ENCODE assay signal across 29 mouse cellular contexts in genomic region chr6:51603691-51604090, GRCm38 (mm10).
A peak's percentile ranks its signal among the peaks of the same experiment; 100 is the strongest.
DNase-seq lines count a peak whose midpoint lies in the region; ATAC-seq lines count a peak whose summit lies in the region.
"Had no signal": no experiment of that assay in that cellular context is flagged by ENCODE, and none has a peak within 500 bp of the region (broad histone marks: within the 10 kb centered on the region; RNA-seq: fewer than 3 reads in every experiment).

No protein-coding gene starts in this region.

- no peak overlapping the region for H3K4me2 ChIP-seq in midbrain, embryonic 12.5 days (replicated peaks)
- H3K4me2 ChIP-seq: embryonic facial prominence, embryonic 13.5 days; heart, embryonic 11.5 days; kidney, embryonic 15.5 days; limb, embryonic 12.5 days; liver, embryonic 15.5 days; lung, embryonic 14.5 days; neural tube, embryonic 15.5 days; stomach, embryonic 15.5 days had no signal

- no peak overlapping the region for H3K9ac ChIP-seq in midbrain, embryonic 12.5 days (replicated peaks)
- H3K9ac ChIP-seq: embryonic facial prominence, embryonic 13.5 days; forebrain, postnatal 0 days; kidney, embryonic 15.5 days; limb, embryonic 12.5 days; liver, embryonic 15.5 days; lung, embryonic 14.5 days; neural tube, embryonic 15.5 days; stomach, embryonic 15.5 days had no signal

- peak; percentile 82 for DNase-seq in heart, adult 11 months
- DNase-seq in heart, embryonic 10.5 days (ENCODE audit: low spot score) = no peak
- no peak for DNase-seq in midbrain, embryonic 10.5 days (ENCODE audit: low spot score)
- DNase-seq in 416B (ENCODE audit: low read depth) = peak; percentile 57
- DNase-seq: adrenal gland, postnatal 14 days; cerebellum, adult 11 months; cerebellum, adult 9-11 months; forebrain, postnatal 0 days; gastrocnemius, postnatal 10 days; heart, postnatal 36 days; kidney, adult 18-20 months; kidney, postnatal 25 days; lung, embryonic 14.5 days; lung, postnatal 14 days; right cerebral cortex, postnatal 25 days; thymus, adult 18-20 months; thymus, postnatal 36 days had no signal

- H3K4me1 ChIP-seq in heart, embryonic 10.5 days = peaks cover 13% of the 10 kb centered on the region
- peaks cover 24% of the 10 kb centered on the region for H3K4me1 ChIP-seq in midbrain, embryonic 12.5 days
- H3K4me1 ChIP-seq in midbrain, embryonic 10.5 days = peaks cover 36% of the 10 kb centered on the region
- H3K4me1 ChIP-seq: kidney, embryonic 15.5 days; liver, embryonic 15.5 days; stomach, embryonic 15.5 days had no signal

- no peak overlapping the region for H3K4me3 ChIP-seq in heart, embryonic 10.5 days
- no peak overlapping the region for H3K4me3 ChIP-seq in midbrain, embryonic 12.5 days
- H3K4me3 ChIP-seq in midbrain, embryonic 10.5 days = no peak overlapping the region
- H3K4me3 ChIP-seq: embryonic facial prominence, embryonic 13.5 days; forebrain, embryonic 10.5 days; kidney, embryonic 15.5 days; limb, embryonic 12.5 days; liver, embryonic 15.5 days; neural tube, embryonic 15.5 days; stomach, embryonic 15.5 days had no signal

- no peaks in the 10 kb centered on the region for H3K36me3 ChIP-seq in heart, embryonic 10.5 days
- no peaks in the 10 kb centered on the region for H3K36me3 ChIP-seq in midbrain, embryonic 12.5 days
- no peaks in the 10 kb centered on the region for H3K36me3 ChIP-seq in midbrain, embryonic 10.5 days
- H3K36me3 ChIP-seq: embryonic facial prominence, embryonic 13.5 days; forebrain, embryonic 10.5 days; kidney, embryonic 15.5 days; limb, embryonic 12.5 days; liver, embryonic 15.5 days; neural tube, embryonic 15.5 days; stomach, embryonic 15.5 days had no signal

- ATAC-seq in midbrain, embryonic 12.5 days (ENCODE audit: low FRiP score, low read depth) = no peak
- peak; percentile 84 for ATAC-seq in megakaryocyte, adult 5-6 weeks (ENCODE audit: poor library complexity, severe bottlenecking)
- ATAC-seq in activated CD4-positive, CD25-positive, alpha-beta regulatory T cell, adult 4 months = no peak
- ATAC-seq: forebrain, postnatal 0 days; Patski had no signal

- no peak overlapping the region for H3K27ac ChIP-seq in heart, embryonic 10.5 days
- peak overlapping the region; percentile 72; the same call in 1 of the 2 replicates for H3K27ac ChIP-seq in midbrain, embryonic 12.5 days (replicated peaks)
- no peak overlapping the region for H3K27ac ChIP-seq in midbrain, embryonic 10.5 days (replicated peaks)
- H3K27ac ChIP-seq: embryonic facial prominence, embryonic 13.5 days; forebrain, embryonic 10.5 days; kidney, embryonic 15.5 days; limb, embryonic 12.5 days; liver, embryonic 15.5 days; neural tube, embryonic 15.5 days; stomach, embryonic 15.5 days had no signal

- 92% methylated on average over 10 of the region's 10 CpGs for WGBS in heart, embryonic 10.5 days
- 87% methylated on average over 10 of the region's 10 CpGs for WGBS in midbrain, embryonic 12.5 days
- WGBS in midbrain, embryonic 10.5 days = 90% methylated on average over 10 of the region's 10 CpGs

- no peaks in the 10 kb centered on the region; the same call in 1 of the 2 replicates for H3K27me3 ChIP-seq in heart, embryonic 10.5 days (ENCODE audit: insufficient read depth, poor library complexity, severe bottlenecking)
- H3K27me3 ChIP-seq in midbrain, embryonic 12.5 days = no peaks in the 10 kb centered on the region
- no peaks in the 10 kb centered on the region for H3K27me3 ChIP-seq in midbrain, embryonic 10.5 days (ENCODE audit: low read depth, poor library complexity, severe bottlenecking)
- H3K27me3 ChIP-seq: embryonic facial prominence, embryonic 13.5 days; stomach, embryonic 15.5 days had no signal

- H3K9me3 ChIP-seq in heart, embryonic 10.5 days = no peaks in the 10 kb centered on the region
- 0 out of 2 replicates have a peak, but pooled peaks cover 9% of the 10 kb centered on the region for H3K9me3 ChIP-seq in midbrain, embryonic 12.5 days
- H3K9me3 ChIP-seq in midbrain, embryonic 10.5 days (replicated peaks) = no peaks in the 10 kb centered on the region; the same call in 1 of the 2 replicates
- H3K9me3 ChIP-seq: embryonic facial prominence, embryonic 13.5 days; forebrain, embryonic 10.5 days; kidney, embryonic 15.5 days; liver, embryonic 15.5 days; neural tube, embryonic 15.5 days; stomach, embryonic 15.5 days had no signal

Comparison
In these comparisons a context has a peak if more than half of its experiments do, and no peak if none do; other contexts are left out.
1. DNase-seq: peak in heart, adult 11 months (single experiment) and 416B (single experiment); none in heart, embryonic 10.5 days (single experiment) and midbrain, embryonic 10.5 days (single experiment).